Mouse (Mus musculus) erythroblast, embryonic 14.5 days (primary cell): ENCODE results near the gene Pimreg. TPM values are rescaled to one million over a fixed set of nuclear protein-coding genes. Genes with fewer than 3 reads are reported as not detected.

Experiments
- H3K27me3 ChIP-seq: 2 replicates; pipeline ENCODE4 v1.6.1; 2012; ENCODE audit warnings: inconsistent platforms; ENCODE audit not compliant: control insufficient read depth
- H3K36me3 ChIP-seq: 2 replicates; pipeline ENCODE4 v1.6.1; 2012; ENCODE audit warnings: mild to moderate bottlenecking, inconsistent platforms; ENCODE audit not compliant: control insufficient read depth
- H3K4me1 ChIP-seq: 2 replicates; pipeline ENCODE4 v1.6.1; 2012; ENCODE audit warnings: inconsistent platforms; ENCODE audit not compliant: control insufficient read depth
- H3K4me3 ChIP-seq: replicated peaks from 2 replicates; pipeline ENCODE3; 2012; ENCODE audit warnings: moderate library complexity, mild to moderate bottlenecking, inconsistent platforms
- H3K9me3 ChIP-seq: 2 replicates; pipeline ENCODE4 v1.6.1; 2012; ENCODE audit warnings: low read length, inconsistent platforms, mixed read lengths; ENCODE audit not compliant: control insufficient read depth
- GATA1 ChIP-seq: IDR thresholded peaks from 2 replicates; pipeline ENCODE4 v1.6.1; 2012; ENCODE audit warnings: low read length, inconsistent platforms, mixed read lengths
- TAL1 ChIP-seq: IDR thresholded peaks from 3 replicates; pipeline ENCODE4 v1.6.1; 2012; ENCODE audit warnings: low read length, inconsistent platforms, mixed read lengths
- polyA plus RNA-seq: library from polyadenylated mRNA; stranded (reverse); fragments of >175 nt; gene quantifications from 2 replicates; pipeline ENCODE4 v1.2.3, GENCODE M21; 2012

The Pimreg gene
- polyA plus RNA-seq, 1 experiment: 0.17 TPM

- H3K36me3 ChIP-seq: no peaks in the 10 kb centered on the region
- TF ChIP-seq TAL1: no peak
- no peak for TF ChIP-seq GATA1
- peaks cover 5% of the 10 kb centered on the region for H3K4me1 ChIP-seq
- no peak overlapping the region for H3K4me3 ChIP-seq
- H3K27me3 ChIP-seq: peaks cover 3% of the 10 kb centered on the region
- no peaks in the 10 kb centered on the region for H3K9me3 ChIP-seq
Measured at GRCm38 (mm10) chr11:72025843-72026242, 16.0 kb upstream of the Pimreg start.

GRCm38 (mm10) chr11:72026516-72026915, 15.3 kb upstream of the Pimreg start:
- Histone ChIP-seq H3K36me3 (no peaks in the 10 kb centered on the region), H3K27me3 (peaks cover 3% of the 10 kb centered on the region), H3K4me1 (no peaks in the 10 kb centered on the region; the same call in 1 of the 2 replicates), H3K9me3 (no peaks in the 10 kb centered on the region), H3K4me3 (no peak overlapping the region)
- TF ChIP-seq GATA1: no peak
- TF ChIP-seq TAL1: no peak

- Histone ChIP-seq H3K27me3 (peaks cover 3% of the 10 kb centered on the region), H3K9me3 (no peaks in the 10 kb centered on the region), H3K36me3 (no peaks in the 10 kb centered on the region)
Measured at GRCm38 (mm10) chr11:72027836-72028235, 14.0 kb upstream of the Pimreg start.

GRCm38 (mm10) chr11:72029143-72029542, 12.7 kb upstream of the Pimreg start:
- Histone ChIP-seq H3K9me3 (no peaks in the 10 kb centered on the region), H3K27me3 (peaks cover 3% of the 10 kb centered on the region), H3K4me3 (no peak overlapping the region), H3K36me3 (no peaks in the 10 kb centered on the region), H3K4me1 (no peaks in the 10 kb centered on the region)
- no peak for TF ChIP-seq TAL1

More at GRCm38 (mm10) chr11:72027836-72028235, 14.0 kb upstream of the Pimreg start:
- no peak for TF ChIP-seq GATA1
- no peak for TF ChIP-seq TAL1
- Histone ChIP-seq H3K4me3 (no peak overlapping the region), H3K4me1 (no peaks in the 10 kb centered on the region)

- TF ChIP-seq GATA1 (no peak), TAL1 (no peak)
- no peaks in the 10 kb centered on the region for H3K36me3 ChIP-seq
- H3K4me3 ChIP-seq: no peak overlapping the region
- no peaks in the 10 kb centered on the region for H3K4me1 ChIP-seq
- H3K27me3 ChIP-seq: peaks cover 3% of the 10 kb centered on the region
- H3K9me3 ChIP-seq: no peaks in the 10 kb centered on the region
Measured at GRCm38 (mm10) chr11:72031353-72031752, 10.5 kb upstream of the Pimreg start.

- peaks cover 3% of the 10 kb centered on the region for H3K27me3 ChIP-seq
- TF ChIP-seq TAL1 (no peak), GATA1 (no peak)
- no peaks in the 10 kb centered on the region for H3K9me3 ChIP-seq
- no peaks in the 10 kb centered on the region for H3K4me1 ChIP-seq
- no peak overlapping the region for H3K4me3 ChIP-seq
- H3K36me3 ChIP-seq: no peaks in the 10 kb centered on the region
Measured at GRCm38 (mm10) chr11:72032091-72032490, 9.7 kb upstream of the Pimreg start.

GRCm38 (mm10) chr11:72032589-72032988, 9.2 kb upstream of the Pimreg start:
- Histone ChIP-seq H3K36me3 (no peaks in the 10 kb centered on the region), H3K4me1 (no peaks in the 10 kb centered on the region), H3K4me3 (no peak overlapping the region), H3K9me3 (no peaks in the 10 kb centered on the region), H3K27me3 (peaks cover 8% of the 10 kb centered on the region)
- TF ChIP-seq TAL1: no peak
- no peak for TF ChIP-seq GATA1

GRCm38 (mm10) chr11:72037409-72037808, 4.4 kb upstream of the Pimreg start, which contains the start of gene Aipl1:
Gene Aipl1, minus strand, starts transcription at chr11:72037509.
- TF ChIP-seq GATA1 (no peak), TAL1 (no peak)
- Histone ChIP-seq H3K4me3 (no peak within 1 kb of the TSS), H3K36me3 (no peaks in the 10 kb centered on the region), H3K9me3 (no peaks in the 10 kb centered on the region), H3K27me3 (peaks cover 15% of the 10 kb centered on the region), H3K4me1 (peaks cover 9% of the 10 kb centered on the region)

GRCm38 (mm10) chr11:72037996-72038395, 3.8 kb upstream of the Pimreg start:
- Histone ChIP-seq H3K27me3 (peaks cover 21% of the 10 kb centered on the region), H3K9me3 (no peaks in the 10 kb centered on the region), H3K4me3 (no peak overlapping the region), H3K4me1 (peaks cover 15% of the 10 kb centered on the region), H3K36me3 (no peaks in the 10 kb centered on the region)
- TF ChIP-seq GATA1 (no peak), TAL1 (no peak)

GRCm38 (mm10) chr11:72039599-72040386, 2.0 kb upstream of the Pimreg start:
- Histone ChIP-seq H3K4me1 (peaks cover 15% of the 10 kb centered on the region), H3K4me3 (no peak overlapping the region), H3K27me3 (peaks cover 22% of the 10 kb centered on the region), H3K36me3 (no peaks in the 10 kb centered on the region; the same call in 1 of the 2 replicates), H3K9me3 (no peaks in the 10 kb centered on the region)
- TF ChIP-seq GATA1 (no peak), TAL1 (no peak)
